Mouse (Mus musculus) heart, postnatal 0 days (tissue): ENCODE results near the gene Cdk10. TPM values are rescaled to one million over a fixed set of nuclear protein-coding genes. Genes with fewer than 3 reads are reported as not detected.

Experiments
- ATAC-seq: fragments of 200-750 bp; cut with Nextera tagmentation; 2 replicates; pipeline ENCODE4 v1.8.0; 2017; ENCODE audit warnings: low read depth, moderate number of reproducible peaks, moderate library complexity; ENCODE audit not compliant: insufficient read depth
- DNase-seq: peaks from one replicate; pipeline ENCODE4 v3.0.0-alpha.2; 2016; ENCODE audit warnings: low spot score
- H3K27ac ChIP-seq: fragments of 300-500 bp; sonication (generic); 2 replicates; pipeline ENCODE4 v1.5.1; 2014; ENCODE audit warnings: low read depth, mild to moderate bottlenecking
- H3K27me3 ChIP-seq: fragments of 300-500 bp; sonication (generic); 2 replicates; pipeline ENCODE4 v1.6.1; 2014; ENCODE audit warnings: low read length, mixed read lengths; ENCODE audit not compliant: control insufficient read depth, insufficient read depth
- H3K36me3 ChIP-seq: fragments of 300-500 bp; sonication (generic); replicated peaks from 2 replicates; pipeline ENCODE4 v1.6.1; 2014; ENCODE audit warnings: low read length, mixed read lengths; ENCODE audit not compliant: control insufficient read depth, insufficient read depth
- H3K4me1 ChIP-seq: fragments of 300-500 bp; sonication (generic); 2 replicates; pipeline ENCODE4 v1.6.1; 2014; ENCODE audit warnings: antibody characterized with exemption; ENCODE audit not compliant: control insufficient read depth, insufficient read depth
- H3K4me2 ChIP-seq: fragments of 300-500 bp; sonication (generic); 2 replicates; pipeline ENCODE4 v1.6.1; 2014; ENCODE audit warnings: low read depth, mild to moderate bottlenecking, low read length, moderate library complexity
- H3K4me3 ChIP-seq: fragments of 300-500 bp; sonication (generic); 2 replicates; pipeline ENCODE4 v1.5.1; 2014; ENCODE audit warnings: low read depth, low read length
- H3K9ac ChIP-seq: fragments of 300-500 bp; sonication (generic); replicated peaks from 2 replicates; pipeline ENCODE4 v1.6.1; 2014; ENCODE audit warnings: low read depth, low read length, mixed read lengths
- H3K9me3 ChIP-seq: fragments of 300-500 bp; sonication (generic); replicated peaks from 2 replicates; pipeline ENCODE4 v1.6.1; 2016; ENCODE audit warnings: low read length; ENCODE audit not compliant: control insufficient read depth
- CTCF ChIP-seq: IDR thresholded peaks from 2 replicates; pipeline ENCODE4 v1.5.1; 2016; ENCODE audit warnings: antibody characterized with exemption, control low read depth, low read depth
- EP300 ChIP-seq: IDR thresholded peaks from 2 replicates; pipeline ENCODE4 v1.6.1; 2016; ENCODE audit warnings: antibody characterized with exemption, low read depth
- WGBS: fragments of 180-500 bp; shearing (Covaris S2); extraction: QIAGEN DNeasy Blood & Tissue Kit; methylation state at CpG from one replicate; pipeline ENCODE4 v1.1.7; 2014; 5-methylcytosine and 5-hydroxymethylcytosine counted together
- polyA plus RNA-seq: library from polyadenylated mRNA; unstranded; fragments of >200 nt; fragmentation: Nextera tagmentation; extraction: Ambion mirVana; gene quantifications from 2 replicates; pipeline ENCODE4 v1.2.1, GENCODE M21; 2015
- total RNA-seq: library from RNA; depleted of rRNA; stranded (reverse); fragments of >200 nt; gene quantifications from 2 replicates; pipeline ENCODE4 v1.2.3, GENCODE M21; 2014; ENCODE audit warnings: low replicate concordance

The Cdk10 gene
- total and polyA plus RNA-seq, 2 experiments from 2014 or later = 14.8 to 26.5 TPM

DNA sequence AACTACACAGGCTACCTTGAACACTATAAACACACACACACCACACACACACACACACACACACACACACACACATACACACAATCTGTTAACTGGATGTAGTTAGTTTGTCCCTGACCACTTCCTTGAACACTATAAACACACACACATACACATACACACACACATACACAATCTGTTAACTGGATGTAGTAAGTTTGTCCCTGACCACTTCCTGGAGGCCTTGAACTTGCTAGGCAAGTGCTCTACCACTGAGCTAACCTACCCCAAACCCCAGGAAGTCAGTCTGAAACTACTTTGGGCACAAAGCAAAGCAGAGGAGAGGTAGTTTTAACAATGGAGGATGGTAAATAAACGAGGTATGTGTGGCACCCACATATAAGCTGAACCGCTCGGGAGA is 21.1 kb upstream of the Cdk10 start:
- DNase-seq (no peak), ATAC-seq (no peak)
- Histone ChIP-seq H3K9ac (no peak overlapping the region), H3K27me3 (0 out of 2 replicates have a peak, but pooled peaks cover 4% of the 10 kb centered on the region), H3K4me1 (no peaks in the 10 kb centered on the region), H3K9me3 (no peaks in the 10 kb centered on the region), H3K4me2 (no peak overlapping the region), H3K36me3 (peaks cover 29% of the 10 kb centered on the region), H3K4me3 (no peak overlapping the region), H3K27ac (no peak overlapping the region)
- 85% methylated on average over 3 of the region's 3 CpGs for WGBS
- TF ChIP-seq EP300 (no peak), CTCF (no peak)

DNA sequence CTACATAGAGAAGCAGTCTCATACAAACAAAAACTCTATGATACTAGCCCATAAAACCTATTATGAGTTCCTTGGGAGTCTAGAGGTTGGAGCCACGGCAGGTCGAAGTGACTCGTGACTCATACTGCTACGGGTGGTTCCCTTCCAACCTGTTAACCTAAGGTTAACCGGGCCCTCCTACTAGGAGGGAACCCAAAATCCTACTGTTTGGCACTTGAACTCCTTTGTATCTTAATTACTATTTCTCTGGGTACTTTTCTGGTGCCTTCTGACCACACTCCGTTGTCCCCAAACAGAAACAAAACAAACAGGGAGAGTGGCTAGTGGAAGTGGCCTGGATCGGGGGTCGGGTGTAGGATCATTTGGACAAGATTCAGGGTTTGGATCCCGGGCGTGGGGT is 12.8 kb upstream of the Cdk10 start:
- Histone ChIP-seq H3K36me3 (peaks cover 34% of the 10 kb centered on the region), H3K4me2 (peak overlapping the region; percentile 84), H3K27me3 (no peaks in the 10 kb centered on the region), H3K9ac (peak overlapping the region; percentile 93), H3K27ac (no peak overlapping the region; the same call in 1 of the 2 replicates), H3K4me3 (peak overlapping the region; percentile 83), H3K9me3 (no peaks in the 10 kb centered on the region), H3K4me1 (peaks cover 31% of the 10 kb centered on the region)
- ATAC-seq (no peak), DNase-seq (no peak)
- TF ChIP-seq EP300 = no peak
- no peak for TF ChIP-seq CTCF
- WGBS = 29% methylated on average over 10 of the region's 10 CpGs

DNA sequence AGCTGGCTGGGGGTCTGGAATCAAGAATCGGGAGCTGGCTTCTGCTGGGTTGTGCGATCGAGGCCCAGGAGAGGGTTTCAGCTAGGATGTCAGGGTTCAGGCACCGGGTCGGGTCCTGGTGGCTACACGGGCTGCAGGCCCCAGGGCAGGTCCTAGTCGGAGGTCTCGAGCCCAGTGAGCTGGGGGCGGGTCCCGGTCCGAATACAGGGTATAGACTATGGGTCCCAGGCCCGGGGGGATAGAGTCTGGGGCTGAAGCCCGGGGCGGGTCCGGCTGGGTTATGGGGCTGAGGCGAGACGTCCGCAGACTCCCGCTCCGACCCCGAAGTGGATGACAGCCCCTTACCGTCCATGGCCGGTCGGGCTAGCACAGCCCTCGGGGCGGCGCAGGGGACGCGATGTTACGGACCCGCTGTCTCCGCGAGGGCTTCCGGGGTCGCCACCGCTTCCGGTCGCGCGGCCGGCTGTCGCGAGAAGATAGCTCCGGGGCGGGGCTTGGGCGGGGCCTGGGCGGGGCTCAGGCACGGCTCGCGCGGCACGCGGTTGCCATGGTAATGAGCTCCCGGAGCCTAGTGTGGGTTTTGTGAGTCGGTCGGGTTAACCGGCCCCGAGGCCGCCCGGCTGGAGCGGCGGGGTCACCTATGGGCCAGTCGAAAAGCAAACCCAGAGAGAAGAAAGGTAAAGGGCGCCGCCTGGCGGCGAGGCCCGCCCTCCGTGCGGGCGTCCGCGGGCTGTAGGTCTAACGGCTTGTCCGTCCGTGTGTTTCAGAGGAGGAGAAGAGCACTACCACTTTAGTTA is 12.1 kb upstream of the Cdk10 start, which contains the start of the genes Chmp1a and Spata33:
Chmp1a (minus strand) TSS at position 443 of the 797 bp plus-strand sequence.
Spata33 (plus strand) TSS at position 512 of the 797 bp plus-strand sequence.
- Histone ChIP-seq H3K27me3 (no peaks in the 10 kb centered on the region), H3K27ac (peak within 1 kb of the TSS; percentile 68), H3K4me2 (peak within 1 kb of the TSS; percentile 84), H3K4me1 (peaks cover 31% of the 10 kb centered on the region), H3K9me3 (no peaks in the 10 kb centered on the region), H3K4me3 (peak within 1 kb of the TSS; percentile 83), H3K9ac (peak within 1 kb of the TSS; percentile 93), H3K36me3 (peaks cover 28% of the 10 kb centered on the region)
- peak; percentile 88 for DNase-seq
- ATAC-seq = peak; percentile 91
- under 1% methylated on average over 76 of the region's 76 CpGs for WGBS
- TF ChIP-seq CTCF (peak; percentile 39), EP300 (peak; percentile 91)

DNA sequence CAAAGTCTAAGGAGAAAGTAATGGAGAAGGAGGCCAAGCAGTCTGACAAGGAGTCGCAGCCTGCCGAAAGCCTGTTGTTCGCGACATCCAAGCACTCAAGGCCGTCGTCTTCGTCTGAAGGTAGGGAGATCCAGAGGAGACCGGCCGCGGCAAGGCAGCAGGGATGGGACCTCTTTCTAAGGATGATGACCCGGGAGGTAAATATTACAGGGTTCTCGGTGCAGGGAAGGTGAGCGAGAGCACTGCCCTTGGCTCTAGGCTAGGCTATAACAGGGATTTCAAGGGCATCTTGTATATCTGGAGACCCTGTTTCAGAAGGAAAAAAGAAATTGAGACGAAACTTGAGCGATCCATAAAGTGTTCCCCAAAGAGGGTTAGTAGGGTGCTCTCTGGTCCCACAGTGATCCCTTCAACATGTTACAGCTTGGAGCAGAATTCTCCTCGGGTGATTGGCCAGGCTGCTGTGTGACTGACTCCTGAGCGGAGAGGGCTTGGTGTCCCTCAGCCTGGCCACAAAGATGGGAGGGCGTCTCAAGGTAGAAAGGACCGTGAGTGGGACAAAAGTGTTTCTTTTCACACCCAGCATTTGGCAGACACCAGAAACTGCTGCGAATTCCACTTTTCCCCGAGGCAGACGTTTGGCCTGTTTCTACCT is 11.4 kb upstream of the Cdk10 start:
- DNase-seq = no peak
- peak overlapping the region; percentile 84 for H3K4me2 ChIP-seq
- peak overlapping the region; percentile 83 for H3K4me3 ChIP-seq
- WGBS = 18% methylated on average over 22 of the region's 22 CpGs
- peak overlapping the region; percentile 68 for H3K27ac ChIP-seq
- peak overlapping the region; percentile 61 for H3K9ac ChIP-seq
- no peaks in the 10 kb centered on the region for H3K27me3 ChIP-seq
- TF ChIP-seq CTCF (no peak), EP300 (no peak)
- H3K36me3 ChIP-seq = peaks cover 20% of the 10 kb centered on the region
- 0 out of 2 replicates have a peak, but pooled peaks have one; percentile 2 for ATAC-seq
- peaks cover 31% of the 10 kb centered on the region for H3K4me1 ChIP-seq
- no peaks in the 10 kb centered on the region for H3K9me3 ChIP-seq

DNA sequence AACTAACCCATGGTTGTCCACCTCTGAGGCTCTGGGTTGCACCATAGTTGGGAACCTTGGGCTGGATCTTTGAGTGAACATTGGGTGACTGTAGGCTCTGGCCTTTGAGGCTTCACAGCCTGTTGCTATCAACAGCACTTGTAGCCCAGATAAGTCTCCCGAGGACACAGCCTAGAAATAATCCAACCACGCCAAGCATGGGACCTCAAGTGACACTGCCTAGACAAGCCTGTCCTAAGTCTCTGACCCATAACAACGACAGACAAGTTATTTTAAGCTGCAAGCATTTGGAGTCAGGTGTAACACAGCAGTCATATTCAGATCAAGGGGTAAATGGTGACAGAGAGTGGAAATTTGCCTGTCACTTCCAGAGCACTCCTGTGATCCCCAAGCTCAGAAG is 9.2 kb upstream of the Cdk10 start:
- Histone ChIP-seq H3K4me3 (no peak overlapping the region), H3K27ac (peak overlapping the region; percentile 38), H3K36me3 (no peaks in the 10 kb centered on the region), H3K9me3 (no peaks in the 10 kb centered on the region), H3K4me2 (no peak overlapping the region), H3K27me3 (no peaks in the 10 kb centered on the region), H3K9ac (no peak overlapping the region), H3K4me1 (peaks cover 31% of the 10 kb centered on the region)
- DNase-seq (peak; percentile 60), ATAC-seq (peak; percentile 64)
- 32% methylated on average over 3 of the region's 3 CpGs for WGBS
- TF ChIP-seq CTCF = no peak
- peak; percentile 60; the same call in 1 of the 2 replicates for TF ChIP-seq EP300
